Mouse (Mus musculus) kidney, postnatal 0 days (tissue): ENCODE results near the gene Fam173a. TPM values are rescaled to one million over a fixed set of nuclear protein-coding genes. Genes with fewer than 3 reads are reported as not detected.

Source experiments
- ATAC-seq: fragments of 200-750 bp; cut with Nextera tagmentation; replicated peaks from 2 replicates; pipeline ENCODE4 v1.8.0; 2017; ENCODE audit warnings: low read depth, moderate number of reproducible peaks, moderate TSS enrichment, moderate library complexity; ENCODE audit not compliant: low FRiP score
- DNase-seq: peaks from one replicate; pipeline ENCODE4 v3.0.0-alpha.2; 2016; ENCODE audit warnings: low spot score
- H3K27ac ChIP-seq: fragments of 300-500 bp; sonication (generic); 2 replicates; pipeline ENCODE4 v1.5.1; 2014; ENCODE audit warnings: mild to moderate bottlenecking
- H3K27me3 ChIP-seq: fragments of 300-500 bp; sonication (generic); 2 replicates; pipeline ENCODE4 v1.6.1; 2014; ENCODE audit warnings: low read length, mixed read lengths; ENCODE audit not compliant: insufficient read depth
- H3K36me3 ChIP-seq: fragments of 300-500 bp; sonication (generic); 2 replicates; pipeline ENCODE4 v1.6.1; 2014; ENCODE audit warnings: low read length, mixed read lengths; ENCODE audit not compliant: insufficient read depth
- H3K4me1 ChIP-seq: fragments of 300-500 bp; sonication (generic); replicated peaks from 2 replicates; pipeline ENCODE4 v1.6.1; 2014; ENCODE audit warnings: antibody characterized with exemption, low read length, mixed read lengths; ENCODE audit not compliant: insufficient read depth
- H3K4me2 ChIP-seq: fragments of 300-500 bp; sonication (generic); 2 replicates; pipeline ENCODE4 v1.6.1; 2014; ENCODE audit warnings: mild to moderate bottlenecking, low read length, moderate library complexity, mixed read lengths
- H3K4me3 ChIP-seq: fragments of 300-500 bp; sonication (generic); replicated peaks from 2 replicates; pipeline ENCODE4 v1.5.1; 2014; ENCODE audit warnings: low read depth, low read length
- H3K9ac ChIP-seq: fragments of 300-500 bp; sonication (generic); 2 replicates; pipeline ENCODE4 v1.6.1; 2014; ENCODE audit warnings: low read depth, low read length
- H3K9me3 ChIP-seq: fragments of 300-500 bp; sonication (generic); replicated peaks from 2 replicates; pipeline ENCODE4 v1.6.1; 2016; ENCODE audit warnings: low read length, inconsistent platforms, mixed read lengths
- CTCF ChIP-seq: IDR thresholded peaks from 2 replicates; pipeline ENCODE4 v1.5.1; 2016; ENCODE audit warnings: antibody characterized with exemption, low read depth, mild to moderate bottlenecking, moderate library complexity
- WGBS: fragments of 180-500 bp; shearing (Covaris S2); extraction: QIAGEN DNeasy Blood & Tissue Kit; methylation state at CpG from one replicate; pipeline ENCODE4 v1.1.7; 2014; 5-methylcytosine and 5-hydroxymethylcytosine counted together
- polyA plus RNA-seq: library from polyadenylated mRNA; unstranded; fragments of >200 nt; fragmentation: Nextera tagmentation; extraction: Ambion mirVana; gene quantifications from 2 replicates; pipeline ENCODE4 v1.2.1, GENCODE M21; 2015

Fam173a gene
- polyA plus RNA-seq, 1 experiment from 2014 or later, result 112 TPM

DNA sequence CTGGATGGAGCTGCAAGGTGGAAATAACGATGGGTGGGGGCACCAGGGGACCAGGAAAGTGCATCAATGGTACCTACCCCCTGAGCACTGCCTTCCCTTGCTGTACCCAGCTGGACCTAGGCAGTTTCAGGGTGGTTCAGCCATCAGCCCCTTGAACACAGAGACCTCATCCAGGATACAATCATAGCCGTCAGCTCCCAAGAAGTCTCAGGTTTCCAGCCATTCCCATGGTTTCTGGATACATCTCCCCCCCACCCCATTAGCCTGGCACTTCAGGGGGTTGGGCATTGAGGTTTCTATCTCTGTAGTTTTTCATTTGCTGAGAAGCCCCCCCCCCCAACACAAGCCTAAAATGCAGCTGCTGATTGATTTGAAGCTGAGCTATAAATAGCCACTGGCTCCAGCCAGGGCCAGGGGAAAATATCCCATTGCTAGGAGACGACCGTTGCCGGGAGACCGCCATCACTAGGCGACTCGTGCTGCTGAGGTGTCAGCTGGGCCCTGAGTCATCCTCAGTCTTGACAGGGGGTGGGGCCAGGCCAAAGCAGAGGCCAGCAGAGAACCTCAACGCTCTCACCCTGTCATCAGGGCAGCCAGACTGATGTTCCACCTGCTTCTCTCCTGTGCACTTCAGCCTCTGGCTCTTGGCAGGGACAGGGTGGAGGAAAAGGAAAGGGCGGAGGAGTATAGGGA lies 10.3 kb upstream of the Fam173a start:
- H3K27me3 ChIP-seq, result no peaks in the 10 kb centered on the region
- H3K27ac ChIP-seq, result no peak overlapping the region
- no peak for TF ChIP-seq CTCF
- no peak for ATAC-seq
- 14% methylated on average over 10 of the region's 10 CpGs for WGBS
- no peaks in the 10 kb centered on the region for H3K9me3 ChIP-seq
- DNase-seq, result no peak
- H3K9ac ChIP-seq, result no peak overlapping the region
- no peak overlapping the region for H3K4me2 ChIP-seq
- no peaks in the 10 kb centered on the region for H3K4me1 ChIP-seq
- H3K4me3 ChIP-seq, result no peak overlapping the region
- no peaks in the 10 kb centered on the region for H3K36me3 ChIP-seq

DNA sequence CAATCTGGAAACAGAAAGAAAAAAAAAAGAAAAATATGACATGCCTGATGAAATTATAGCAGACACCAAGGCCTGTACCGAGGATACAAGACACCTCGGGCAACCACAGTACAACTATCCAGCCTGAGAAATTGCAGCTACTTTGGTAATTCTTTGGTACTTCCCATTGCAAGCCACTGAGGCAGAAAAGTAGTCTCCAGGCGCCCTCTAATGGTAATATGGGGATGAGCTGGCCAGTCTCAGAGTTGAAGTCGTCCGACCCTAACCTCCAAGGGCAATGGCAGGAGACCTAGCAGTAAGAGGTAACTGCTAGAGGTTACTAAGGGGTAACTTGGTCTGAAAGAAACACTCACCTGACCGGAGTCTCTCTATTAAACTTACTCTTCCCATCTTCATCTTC lies 8.3 kb upstream of the Fam173a start:
- no peak; the same call in 1 of the 2 replicates for ATAC-seq
- H3K4me2 ChIP-seq, result no peak overlapping the region
- WGBS, result 6% methylated on average over 6 of the region's 6 CpGs

DNA sequence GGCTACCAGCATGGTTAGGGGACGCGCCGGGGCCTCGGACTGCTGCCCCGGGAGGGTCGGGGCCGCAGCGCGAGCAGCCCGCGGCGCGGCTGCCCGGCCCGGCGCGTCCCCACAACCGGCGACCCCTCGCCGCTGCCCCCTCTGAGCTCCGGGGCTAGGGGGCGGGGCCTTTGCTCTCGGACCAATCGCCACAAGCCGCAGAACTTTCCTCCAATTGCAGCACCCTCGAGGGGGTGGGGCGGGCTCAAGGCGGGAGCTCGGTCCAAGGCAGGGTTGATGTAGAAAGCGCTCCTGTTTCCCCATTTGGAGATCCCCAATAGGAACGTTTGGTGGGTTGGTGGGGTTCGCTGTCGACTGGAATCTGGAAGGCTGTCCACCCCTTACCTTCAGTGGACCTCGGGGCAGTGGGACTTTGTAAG lies 4.3 kb upstream of the Fam173a start, which contains the start of gene Metrn:
Gene Metrn (minus strand): TSS at position 186 of the 419 bp plus-strand sequence.
- no peaks in the 10 kb centered on the region for H3K9me3 ChIP-seq
- ATAC-seq (peak; percentile 65), DNase-seq (peak; percentile 94)
- H3K27me3 ChIP-seq, result no peaks in the 10 kb centered on the region
- no peak within 1 kb of the TSS; the same call in 1 of the 2 replicates for H3K27ac ChIP-seq
- peak within 1 kb of the TSS; percentile 73 for H3K9ac ChIP-seq
- TF ChIP-seq CTCF, result no peak
- H3K4me2 ChIP-seq, result peak within 1 kb of the TSS; percentile 87
- H3K36me3 ChIP-seq, result no peaks in the 10 kb centered on the region
- WGBS, result 1% methylated on average over 35 of the region's 35 CpGs
- H3K4me1 ChIP-seq, result peaks cover 26% of the 10 kb centered on the region
- peak within 1 kb of the TSS; percentile 78 for H3K4me3 ChIP-seq

More for the DNA sequence above, 8.3 kb upstream of the Fam173a start:
- Histone ChIP-seq H3K4me3 (no peak overlapping the region), H3K27ac (no peak overlapping the region), H3K4me1 (0 out of 2 replicates have a peak, but pooled peaks cover 3% of the 10 kb centered on the region), H3K27me3 (no peaks in the 10 kb centered on the region), H3K9ac (no peak overlapping the region), H3K9me3 (no peaks in the 10 kb centered on the region), H3K36me3 (no peaks in the 10 kb centered on the region)
- DNase-seq, result peak; percentile 93
- TF ChIP-seq CTCF, result peak; percentile 90

DNA sequence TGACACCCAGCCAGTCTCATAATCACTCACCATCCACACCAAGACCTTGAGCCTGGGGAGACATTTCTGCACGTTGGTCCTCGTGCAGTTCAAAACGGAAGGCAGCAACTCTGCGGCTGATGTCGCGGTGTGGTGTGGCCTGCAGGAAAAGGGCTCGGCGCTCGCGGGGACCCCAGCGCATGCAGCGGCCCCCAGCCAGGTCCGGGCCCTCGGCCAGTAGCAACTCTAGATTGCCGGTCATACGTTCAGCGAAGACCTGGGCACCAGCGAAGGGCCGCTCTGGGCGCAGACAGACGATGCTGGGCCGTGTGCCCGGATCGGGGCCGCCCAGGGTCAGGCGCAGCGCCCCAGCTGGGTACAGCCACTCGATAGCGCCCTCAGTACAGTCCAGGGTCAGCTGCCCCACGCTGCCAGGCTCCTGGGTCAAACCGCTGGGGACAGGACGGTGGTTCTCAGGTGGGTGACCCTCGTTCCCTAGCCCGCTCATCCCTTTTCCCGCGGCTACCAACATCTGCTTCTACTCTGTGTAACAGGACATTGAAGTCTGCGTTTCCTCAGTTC lies 3.6 kb upstream of the Fam173a start:
- DNase-seq, result no peak
- H3K9me3 ChIP-seq, result no peaks in the 10 kb centered on the region
- no peaks in the 10 kb centered on the region for H3K36me3 ChIP-seq
- H3K4me3 ChIP-seq, result peak overlapping the region; percentile 78
- H3K9ac ChIP-seq, result peak overlapping the region; percentile 73
- H3K4me2 ChIP-seq, result peak overlapping the region; percentile 87
- no peak for TF ChIP-seq CTCF
- H3K27ac ChIP-seq, result no peak overlapping the region; the same call in 1 of the 2 replicates
- peak; percentile 14; the same call in 1 of the 2 replicates for ATAC-seq
- peaks cover 30% of the 10 kb centered on the region for H3K4me1 ChIP-seq
- 1% methylated on average over 37 of the region's 37 CpGs for WGBS
- H3K27me3 ChIP-seq, result no peaks in the 10 kb centered on the region

GRCm38 (mm10) chr17:25795609-25796092 lies 3.0 kb upstream of the Fam173a start, which contains the start of gene AC134908.4:
Gene AC134908.4 (minus strand): TSS chr17:25795659.
- ATAC-seq (no peak), DNase-seq (peak; percentile 27)
- Histone ChIP-seq H3K36me3 (no peaks in the 10 kb centered on the region), H3K27me3 (no peaks in the 10 kb centered on the region), H3K4me1 (peaks cover 36% of the 10 kb centered on the region), H3K27ac (no peak within 1 kb of the TSS; the same call in 1 of the 2 replicates), H3K4me3 (peak within 1 kb of the TSS; percentile 78), H3K9ac (peak within 1 kb of the TSS; percentile 73), H3K9me3 (no peaks in the 10 kb centered on the region), H3K4me2 (peak within 1 kb of the TSS; percentile 87)
- WGBS, result 15% methylated on average over 6 of the region's 6 CpGs
- no peak for TF ChIP-seq CTCF

DNA sequence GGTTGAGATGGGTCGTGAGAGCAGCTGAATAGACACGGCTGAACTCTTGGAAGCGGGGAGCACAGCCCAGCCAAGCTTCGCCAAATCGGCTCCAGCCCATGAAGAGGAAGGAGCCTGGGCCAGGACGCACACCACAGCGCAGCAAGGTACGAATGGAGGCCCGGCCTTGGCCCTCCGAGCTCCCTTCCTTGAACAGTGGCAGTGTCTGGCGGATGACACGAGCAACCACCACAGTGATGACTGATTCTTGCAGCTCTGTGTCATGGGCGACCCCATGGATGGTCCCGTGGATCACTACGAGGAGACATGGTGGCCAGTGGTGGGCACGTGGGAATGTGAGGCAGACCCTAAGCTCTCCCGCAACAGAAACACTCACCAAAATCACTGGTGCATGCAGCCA lies 2.3 kb upstream of the Fam173a start:
- Histone ChIP-seq H3K27me3 (no peaks in the 10 kb centered on the region), H3K4me1 (peaks cover 37% of the 10 kb centered on the region), H3K36me3 (no peaks in the 10 kb centered on the region), H3K4me2 (peak overlapping the region; percentile 87), H3K9ac (no peak overlapping the region), H3K9me3 (no peaks in the 10 kb centered on the region), H3K4me3 (no peak overlapping the region), H3K27ac (no peak overlapping the region)
- no peak for TF ChIP-seq CTCF
- 85% methylated on average over 17 of the region's 17 CpGs for WGBS
- DNase-seq (no peak), ATAC-seq (no peak)
